In genomic region chr1:184983751-184984150, GRCm38 (mm10) we compare ENCODE assay signal across 20 mouse cellular contexts. TPM values are rescaled to one million over a fixed set of nuclear protein-coding genes. Genes with fewer than 3 reads are reported as not detected.
DNase-seq lines count a peak whose midpoint lies in the region; ATAC-seq lines count a peak whose summit lies in the region.
"Had no signal": no experiment of that assay in that cellular context is flagged by ENCODE, and none has a peak within 500 bp of the region (broad histone marks: within the 10 kb centered on the region; RNA-seq: fewer than 3 reads in every experiment).

No protein-coding gene starts in this region.

- H3K9ac ChIP-seq in lung, embryonic 15.5 days: no peak overlapping the region
- no peak overlapping the region for H3K9ac ChIP-seq in neural tube, embryonic 13.5 days
- H3K9ac ChIP-seq in hindbrain, embryonic 16.5 days (ENCODE audit: low read depth, low read length): no peak overlapping the region
- H3K9ac ChIP-seq: embryonic facial prominence, embryonic 15.5 days; heart, embryonic 12.5 days; hindbrain, embryonic 15.5 days had no signal

- 11% methylated on average over 3 of the region's 3 CpGs for WGBS in lung, embryonic 15.5 days
- 53% methylated on average over 3 of the region's 3 CpGs for WGBS in neural tube, embryonic 13.5 days
- WGBS in hindbrain, embryonic 16.5 days: 42% methylated on average over 3 of the region's 3 CpGs

- H3K4me3 ChIP-seq in lung, embryonic 15.5 days: no peak overlapping the region
- H3K4me3 ChIP-seq in neural tube, embryonic 13.5 days: no peak overlapping the region
- H3K4me3 ChIP-seq in hindbrain, embryonic 16.5 days (ENCODE audit: low read length): no peak overlapping the region
- H3K4me3 ChIP-seq: embryonic facial prominence, embryonic 15.5 days; erythroblast, embryonic 14.5 days; forebrain, embryonic 10.5 days; heart, embryonic 12.5 days; hindbrain, embryonic 15.5 days had no signal

- peaks cover 9% of the 10 kb centered on the region; the same call in 1 of the 2 replicates for H3K4me1 ChIP-seq in lung, embryonic 15.5 days
- H3K4me1 ChIP-seq in neural tube, embryonic 13.5 days (replicated peaks): peaks cover 35% of the 10 kb centered on the region
- peaks cover 7% of the 10 kb centered on the region; the same call in 1 of the 2 replicates for H3K4me1 ChIP-seq in hindbrain, embryonic 16.5 days (ENCODE audit: control insufficient read depth, insufficient read depth, low read depth, low read length)

- no peaks in the 10 kb centered on the region for H3K9me3 ChIP-seq in lung, embryonic 15.5 days
- no peaks in the 10 kb centered on the region for H3K9me3 ChIP-seq in neural tube, embryonic 13.5 days
- no peaks in the 10 kb centered on the region for H3K9me3 ChIP-seq in hindbrain, embryonic 16.5 days (ENCODE audit: control insufficient read depth, low read length)
- H3K9me3 ChIP-seq: embryonic facial prominence, embryonic 15.5 days; hindbrain, embryonic 15.5 days had no signal

- ATAC-seq in lung, embryonic 15.5 days (ENCODE audit: borderline replicate concordance, extremely low read depth, low FRiP score, low TSS enrichment): no peak
- ATAC-seq in neural tube, embryonic 13.5 days (ENCODE audit: low read depth): no peak
- no peak for ATAC-seq in hindbrain, embryonic 16.5 days
- ATAC-seq: forebrain, embryonic 14.5 days; inflammation-experienced regulatory T-cells, adult 6 months had no signal

- H3K27me3 ChIP-seq in lung, embryonic 15.5 days: no peaks in the 10 kb centered on the region
- H3K27me3 ChIP-seq in neural tube, embryonic 13.5 days: no peaks in the 10 kb centered on the region
- no peaks in the 10 kb centered on the region for H3K27me3 ChIP-seq in hindbrain, embryonic 16.5 days (replicated peaks; ENCODE audit: control insufficient read depth, insufficient read depth, low read length)
- H3K27me3 ChIP-seq: embryonic facial prominence, embryonic 15.5 days; heart, embryonic 12.5 days; hindbrain, embryonic 15.5 days had no signal

- no peaks in the 10 kb centered on the region for H3K36me3 ChIP-seq in lung, embryonic 15.5 days
- peaks cover 10% of the 10 kb centered on the region; the same call in 1 of the 2 replicates for H3K36me3 ChIP-seq in neural tube, embryonic 13.5 days
- H3K36me3 ChIP-seq in hindbrain, embryonic 16.5 days (ENCODE audit: control insufficient read depth, insufficient read depth, low read length): no peaks in the 10 kb centered on the region
- H3K36me3 ChIP-seq: embryonic facial prominence, embryonic 15.5 days; heart, embryonic 12.5 days; hindbrain, embryonic 15.5 days had no signal

- DNase-seq in heart, adult 11 months: peak; percentile 95
- no peak for DNase-seq in heart, adult 8-10 months (ENCODE audit: low spot score)
- no peak for DNase-seq in lung, postnatal 4 days
- no peak for DNase-seq in neural tube, embryonic 10.5 days (ENCODE audit: extremely low spot score, low spot score)
- DNase-seq: adrenal gland, adult 2 months; adrenal gland, postnatal 25 days; cerebellum, adult 18-20 months; cerebellum, adult 9-11 months; cerebellum, postnatal 36 days; gastrocnemius, postnatal 10 days had no signal

- no peak overlapping the region for H3K4me2 ChIP-seq in lung, embryonic 15.5 days
- no peak overlapping the region for H3K4me2 ChIP-seq in neural tube, embryonic 13.5 days
- H3K4me2 ChIP-seq in hindbrain, embryonic 16.5 days (ENCODE audit: low read length): no peak overlapping the region
- H3K4me2 ChIP-seq: embryonic facial prominence, embryonic 15.5 days; heart, embryonic 12.5 days; hindbrain, embryonic 15.5 days had no signal

- peak overlapping the region; percentile 64 for H3K27ac ChIP-seq in lung, embryonic 15.5 days
- peak overlapping the region; percentile 23 for H3K27ac ChIP-seq in neural tube, embryonic 13.5 days (replicated peaks)
- no peak overlapping the region for H3K27ac ChIP-seq in hindbrain, embryonic 16.5 days (ENCODE audit: low read depth, low read length)
- H3K27ac ChIP-seq: embryonic facial prominence, embryonic 15.5 days; forebrain, embryonic 10.5 days; hindbrain, embryonic 15.5 days had no signal

RNA-seq across cellular contexts. Expression of gene Mark1, which starts 15.6 kb away (rescaled TPM):
- 1 to 10 TPM; 8.0 to 9.2 (median 8.6) TPM for total RNA-seq in heart, adult 8-10 months (2022)
- 2.2 and 2.7 TPM in 2 replicates for polyA plus RNA-seq in lung, embryonic 15.5 days (2015; fragmentation: Nextera tagmentation; extraction: Ambion mirVana)
- 13.2 and 13.5 TPM in 2 replicates for polyA plus RNA-seq in neural tube, embryonic 13.5 days (2015; fragmentation: Nextera tagmentation; extraction: Ambion mirVana)
- 11.5 and 11.8 TPM in 2 replicates for polyA plus RNA-seq in hindbrain, embryonic 16.5 days (2015; fragmentation: Nextera tagmentation; extraction: Ambion mirVana)
- polyA plus RNA-seq: erythroblast, embryonic 14.5 days; inflammation-experienced regulatory T-cells, adult 6 months had no signal
